Mouse (Mus musculus) layer of hippocampus, postnatal 36 days (tissue): ENCODE measurements at regions not wholly inside any gene's neighbourhood (a gene's known extent, or its start where the extent isn't known, plus 50 kb on each side); places are given as distances from the start of the nearest gene placed in this dataset.

Experiments used
- DNase-seq, 2 experiments: peaks; one replicate each; pipeline ENCODE4 v3.0.0; 2022
- microRNA-seq, 2 experiments: library from miRNA; unstranded; fragments of <30 nt; microRNA quantifications; one replicate each; pipeline ENCODE4 v1.2.0; 2021

DNA sequence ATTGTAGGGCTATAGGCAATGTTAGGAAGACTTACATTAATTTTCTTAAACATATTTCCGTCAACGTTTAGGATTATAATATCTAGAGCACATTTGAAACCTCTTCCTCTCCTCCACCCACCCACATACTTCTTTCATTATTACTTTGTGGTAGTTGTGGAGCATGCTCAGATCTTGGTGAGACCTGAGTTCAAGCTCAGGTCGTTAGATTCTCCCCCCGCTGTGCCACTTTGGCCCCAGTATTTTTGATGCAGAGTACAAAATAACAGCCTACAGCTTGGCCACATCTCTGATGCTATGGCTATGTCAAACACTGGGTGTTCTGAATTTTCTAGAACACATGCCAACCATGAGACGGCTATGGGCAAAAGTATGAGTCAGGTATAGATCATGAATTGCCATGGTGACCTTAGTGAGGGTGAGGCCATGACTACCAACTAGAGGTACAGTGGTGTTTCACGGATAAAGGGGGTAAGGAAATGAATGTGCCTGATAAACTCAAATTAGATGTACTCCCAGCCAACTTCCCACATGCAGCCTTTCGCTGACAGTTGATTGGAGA, 68.5 kb upstream of the H2afz start:
- DNase-seq: no peak

DNA sequence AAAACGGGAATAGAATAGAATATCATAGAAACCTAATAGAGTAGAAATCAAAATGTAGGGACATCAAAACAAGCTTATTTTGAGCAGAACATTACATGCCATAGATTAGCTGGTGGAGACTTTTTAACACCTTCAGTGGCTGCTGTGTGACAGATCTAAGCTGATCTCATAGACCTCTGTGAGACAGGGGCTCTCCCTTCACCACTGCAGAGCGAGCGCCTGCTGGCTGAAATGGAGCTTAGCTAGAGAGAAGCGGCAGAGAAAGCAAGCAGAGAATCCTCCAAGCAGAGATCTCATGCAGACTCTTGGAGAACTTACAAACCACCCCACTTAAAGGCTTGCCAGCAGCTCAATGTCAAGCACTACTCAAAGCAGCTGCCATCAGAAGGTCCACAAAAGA, 65.5 kb upstream of the H2afz start:
- no peak for DNase-seq

DNA sequence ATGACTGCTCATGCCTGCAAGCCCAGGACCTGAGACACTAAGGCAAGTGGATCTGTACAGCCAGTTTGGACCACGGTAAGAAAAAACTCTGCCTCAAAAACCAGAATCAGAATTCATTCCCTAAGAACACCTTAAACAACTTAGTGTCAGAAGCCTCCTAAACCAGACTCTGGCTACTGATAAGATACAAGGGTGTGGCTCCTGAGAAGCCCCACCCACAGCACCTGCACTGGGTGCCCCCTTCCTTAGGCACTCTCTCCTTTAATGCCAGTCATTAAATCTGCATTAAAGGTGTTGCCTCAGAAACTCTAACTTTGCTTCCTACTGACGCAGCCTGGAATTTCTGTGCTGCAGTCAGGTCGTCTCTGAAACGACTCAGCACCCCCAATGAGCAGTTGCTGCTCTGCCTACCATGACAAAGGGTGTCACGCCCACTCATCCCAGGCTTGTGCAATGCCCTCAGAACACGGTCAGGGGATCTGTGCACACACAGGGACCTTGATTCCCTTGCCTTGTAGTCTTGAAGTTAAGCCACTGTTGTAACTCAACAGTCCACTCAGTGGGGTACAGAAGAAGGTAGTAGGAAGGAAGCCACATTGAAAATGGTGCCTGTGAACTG, 62.8 kb upstream of the H2afz start:
- no peak for DNase-seq

DNA sequence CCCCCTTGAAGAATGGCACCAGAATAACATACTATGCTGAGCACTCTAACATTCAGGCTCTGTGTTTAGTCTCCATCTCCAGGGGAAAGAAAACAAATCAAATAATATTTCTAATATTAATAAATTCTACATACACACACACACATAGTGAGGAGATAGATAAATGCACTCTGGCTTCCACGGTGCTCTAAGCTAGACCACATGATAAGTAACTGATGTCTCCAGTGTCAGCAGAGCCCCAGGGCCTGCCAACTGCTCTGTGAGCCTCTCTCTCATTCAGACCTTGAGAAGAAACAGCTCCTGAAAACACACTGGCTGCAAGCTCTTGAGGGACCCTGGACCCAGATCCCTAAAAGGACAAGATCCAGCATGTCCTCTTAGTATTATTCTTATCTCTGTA, 56.9 kb upstream of the H2afz start:
- DNase-seq: no peak

DNA sequence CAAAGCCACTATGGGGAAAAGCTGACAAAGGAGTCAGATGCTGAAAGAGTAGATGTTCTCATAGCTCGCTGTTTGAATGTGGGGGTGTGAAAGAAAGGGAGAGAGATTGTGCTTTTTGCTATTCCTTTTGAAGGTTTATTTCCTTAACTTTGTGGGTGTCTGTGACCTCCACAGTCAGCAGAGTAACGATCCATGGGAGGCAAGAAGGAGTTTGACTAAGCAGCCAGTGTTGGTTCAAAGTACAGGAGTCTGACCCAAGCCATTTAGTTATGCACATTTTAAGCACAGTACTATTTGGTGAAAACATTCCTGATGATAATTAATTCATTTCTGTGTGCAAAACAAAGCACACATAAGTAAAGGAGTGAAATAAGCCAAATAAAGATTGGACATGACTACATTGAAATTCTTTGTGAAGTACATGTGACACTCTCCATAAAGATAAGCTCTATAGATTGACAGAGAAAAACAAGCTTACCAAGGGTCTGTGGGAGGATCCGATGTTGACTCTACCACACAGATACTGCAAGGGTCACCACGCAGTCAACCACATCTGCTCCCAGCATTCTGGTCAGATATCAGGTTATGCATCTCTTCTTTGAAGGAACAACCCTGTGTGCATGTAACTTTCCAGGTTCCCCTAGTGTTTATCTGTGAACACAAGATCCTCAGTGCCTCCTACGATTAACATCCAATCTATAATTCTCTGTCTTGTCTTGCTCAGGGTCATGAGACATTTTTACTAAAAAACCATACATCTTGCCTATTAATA, 56.2 kb upstream of the H2afz start:
- no peak for DNase-seq

DNA sequence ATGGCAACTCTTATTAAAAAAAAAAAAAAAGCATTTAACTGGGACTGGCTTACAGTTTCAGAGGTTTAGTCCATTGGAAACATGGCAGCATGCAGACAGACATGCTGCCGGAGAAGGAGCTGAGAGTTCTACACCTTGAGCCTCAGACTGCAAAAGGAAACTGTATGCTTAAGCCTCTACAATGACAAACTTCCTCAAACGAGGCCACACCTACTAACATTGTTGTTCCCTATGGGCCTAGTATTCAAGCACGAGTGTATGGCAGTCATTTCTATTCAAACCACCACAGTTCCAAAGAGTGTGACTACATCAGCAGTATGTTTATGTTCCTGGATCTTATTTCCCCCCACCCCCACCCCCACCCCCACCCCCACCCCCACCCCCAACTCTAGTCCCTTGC, 54.2 kb upstream of the H2afz start:
- no peak for DNase-seq

Small RNA genes lying in the stretch of these regions (microRNA-seq; reads per million reads assigned to microRNA genes)
- gene Mir6380: 0 reads per million in 2 experiments
